Mouse (Mus musculus) kidney, adult 9 months (tissue): Measurements from ENCODE around the gene Dlx5.
A peak's percentile ranks its signal among the peaks of the same experiment; 100 is the strongest.

Experiments
- DNase-seq: peaks from one replicate; pipeline ENCODE4 v3.0.0; 2022

The Dlx5 gene

GRCm38 (mm10) chr6:6859111-6859949 is 22.6 kb downstream of the Dlx5 start:
- no peak for DNase-seq

GRCm38 (mm10) chr6:6858571-6858970 is 23.3 kb downstream of the Dlx5 start:
- no peak for DNase-seq

GRCm38 (mm10) chr6:6857766-6858165 is 24.1 kb downstream of the Dlx5 start:
- no peak for DNase-seq

- no peak for DNase-seq
Observed at GRCm38 (mm10) chr6:6856881-6857280, 25.0 kb downstream of the Dlx5 start.

- DNase-seq = no peak
Observed at GRCm38 (mm10) chr6:6856316-6856715, 25.6 kb downstream of the Dlx5 start.

- DNase-seq = no peak
Observed at GRCm38 (mm10) chr6:6855746-6856185, 26.1 kb downstream of the Dlx5 start.

- DNase-seq = no peak
Observed at GRCm38 (mm10) chr6:6854902-6855745, 26.8 kb downstream of the Dlx5 start.

GRCm38 (mm10) chr6:6854176-6854575 is 27.7 kb downstream of the Dlx5 start:
- no peak for DNase-seq

- DNase-seq = no peak
Observed at GRCm38 (mm10) chr6:6852944-6853343, 28.9 kb downstream of the Dlx5 start.

- DNase-seq = no peak
Observed at GRCm38 (mm10) chr6:6851166-6851565, 30.7 kb downstream of the Dlx5 start.

- no peak for DNase-seq
Observed at GRCm38 (mm10) chr6:6850324-6851060, 31.4 kb downstream of the Dlx5 start.

GRCm38 (mm10) chr6:6849744-6850143 is 32.1 kb downstream of the Dlx5 start:
- DNase-seq = no peak

- DNase-seq = no peak
Observed at GRCm38 (mm10) chr6:6848541-6848940, 33.3 kb downstream of the Dlx5 start.

- DNase-seq = peak; percentile 9
Observed at GRCm38 (mm10) chr6:6833301-6833700, 48.6 kb downstream of the Dlx5 start.

GRCm38 (mm10) chr6:6830446-6830845 is 51.4 kb downstream of the Dlx5 start:
- DNase-seq = no peak
